Mouse (Mus musculus) liver, adult 2 months (tissue): ENCODE measurements around the gene 2310009B15Rik.

Experiments
- CTCF ChIP-seq: fragments of 200-500 bp; IDR thresholded peaks from 2 replicates; pipeline ENCODE4 v1.5.1; 2011; ENCODE audit warnings: low read depth, low read length, control low read depth
- POLR2A ChIP-seq: fragments of 200-500 bp; IDR thresholded peaks from 2 replicates; pipeline ENCODE4 v1.6.1; 2011; ENCODE audit warnings: low read length, control low read depth; ENCODE audit not compliant: insufficient read depth; ENCODE audit errors: extremely low read depth

DNA sequence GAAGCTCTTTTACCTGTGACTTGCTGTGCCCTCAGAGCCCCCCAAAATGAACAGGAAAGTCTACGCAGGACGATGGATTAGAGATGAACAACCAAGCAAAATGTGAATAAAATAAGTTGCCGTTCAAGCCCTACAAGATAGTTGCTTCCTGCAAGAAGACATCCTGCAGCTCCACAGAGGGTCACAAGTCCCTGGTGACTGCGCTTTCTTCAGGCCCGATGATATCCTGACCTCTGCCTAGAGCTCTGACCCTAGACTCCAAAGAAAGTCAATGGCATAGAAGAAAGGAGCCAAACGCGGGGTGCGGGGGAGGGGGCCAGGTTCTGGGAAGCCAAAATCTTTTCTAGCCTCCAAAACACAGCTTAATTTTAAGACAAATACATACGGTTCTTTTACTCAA, 10.1 kb downstream of the 2310009B15Rik start:
- TF ChIP-seq CTCF (no peak), POLR2A (no peak)
